Mouse (Mus musculus): Measurements from ENCODE around the gene Bbs12. TPM values are rescaled to one million over a fixed set of nuclear protein-coding genes. Genes with fewer than 3 reads are reported as not detected.

Bbs12 gene
- polyA plus RNA-seq, 1 experiment, result 2.1 TPM

- H3K36me3 ChIP-seq (ENCODE audit: control insufficient read depth, insufficient read depth), result no peaks in the 10 kb centered on the region
- no peak overlapping the region for H3K4me3 ChIP-seq
- no peaks in the 10 kb centered on the region for H3K27me3 ChIP-seq (ENCODE audit: control insufficient read depth, insufficient read depth, insufficient read length)
- no peak overlapping the region for H3ac ChIP-seq (ENCODE audit: control insufficient read depth, insufficient read length)
- no peak overlapping the region for H3K4me2 ChIP-seq (ENCODE audit: low read depth)
- TF ChIP-seq E2F4 (IDR thresholded peaks at IDR 0.05; ENCODE audit: insufficient read depth) (no peak), SRF (IDR thresholded peaks at IDR 0.05; ENCODE audit: control insufficient read depth, insufficient read length, low read depth) (no peak), POLR2AphosphoS2 (IDR thresholded peaks at IDR 0.05; ENCODE audit: insufficient read length, low read depth) (no peak), MAX (IDR thresholded peaks at IDR 0.05; ENCODE audit: low read depth) (no peak), TCF12 (IDR thresholded peaks at IDR 0.05; ENCODE audit: insufficient read depth, poor library complexity, severe bottlenecking) (no peak), TCF3 (IDR thresholded peaks at IDR 0.05; ENCODE audit: insufficient read length, low read depth) (no peak), POLR2A (IDR thresholded peaks at IDR 0.05; ENCODE audit: insufficient read length, low read depth) (no peak), REST (IDR thresholded peaks at IDR 0.05; ENCODE audit: insufficient read depth, insufficient read length) (no peak), MYOG (IDR thresholded peaks at IDR 0.05; ENCODE audit: control insufficient read depth in 1 of 3, insufficient read depth in 1 of 3, insufficient read length in 2 of 3, low read depth in 2 of 3) (no peak), CEBPB (IDR thresholded peaks at IDR 0.05; ENCODE audit: insufficient read depth, poor library complexity, severe bottlenecking) (no peak), USF1 (IDR thresholded peaks at IDR 0.05; ENCODE audit: low read depth) (no peak), MYOD1 (IDR thresholded peaks at IDR 0.05; ENCODE audit: control insufficient read depth in 1 of 3, insufficient read length in 2 of 3, low read depth in 2 of 3) (no peak)
- no peaks in the 10 kb centered on the region for H3K79me2 ChIP-seq (ENCODE audit: control insufficient read depth, insufficient read depth)
Observed at GRCm38 (mm10) chr3:37366381-37367053, 54.2 kb downstream of the Bbs12 start.

DNA sequence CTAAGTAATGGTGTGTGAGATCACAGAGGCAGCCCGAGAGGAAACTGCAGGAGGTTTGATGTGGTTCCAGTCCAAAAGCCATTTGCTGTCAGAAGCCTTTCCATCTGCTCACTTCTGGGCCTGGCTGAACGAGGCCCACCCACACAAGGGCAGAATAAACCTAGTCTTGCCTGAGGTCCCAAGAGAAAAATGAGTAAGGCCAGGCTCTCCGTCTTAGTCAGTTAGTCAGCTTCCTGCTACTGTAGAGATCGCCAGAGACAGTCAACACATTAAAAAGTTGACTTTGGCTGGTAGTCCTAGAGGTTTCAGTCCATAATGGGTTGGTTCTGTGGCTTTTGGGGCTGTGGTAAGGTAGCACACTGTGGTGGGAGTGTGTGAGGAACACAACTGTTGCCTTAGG lies 58.1 kb downstream of the Bbs12 start:
- H3ac ChIP-seq (ENCODE audit: control insufficient read depth, insufficient read length), result no peak overlapping the region
- H3K4me3 ChIP-seq, result no peak overlapping the region
- H3K79me2 ChIP-seq (ENCODE audit: control insufficient read depth, insufficient read depth), result no peaks in the 10 kb centered on the region
- H3K4me2 ChIP-seq (ENCODE audit: low read depth), result peak overlapping the region; percentile 45
- H3K36me3 ChIP-seq (ENCODE audit: control insufficient read depth, insufficient read depth), result no peaks in the 10 kb centered on the region
- H3K27me3 ChIP-seq (ENCODE audit: control insufficient read depth, insufficient read depth, insufficient read length), result no peaks in the 10 kb centered on the region
- TF ChIP-seq E2F4 (IDR thresholded peaks at IDR 0.05; ENCODE audit: insufficient read depth) (no peak), SRF (IDR thresholded peaks at IDR 0.05; ENCODE audit: control insufficient read depth, insufficient read length, low read depth) (no peak), REST (IDR thresholded peaks at IDR 0.05; ENCODE audit: insufficient read depth, insufficient read length) (no peak), TCF12 (IDR thresholded peaks at IDR 0.05; ENCODE audit: insufficient read depth, poor library complexity, severe bottlenecking) (no peak), CEBPB (IDR thresholded peaks at IDR 0.05; ENCODE audit: insufficient read depth, poor library complexity, severe bottlenecking) (no peak), MYOD1 (IDR thresholded peaks at IDR 0.05; ENCODE audit: control insufficient read depth in 1 of 3, insufficient read length in 2 of 3, low read depth in 2 of 3) (no peak), POLR2A (IDR thresholded peaks at IDR 0.05; ENCODE audit: insufficient read length, low read depth) (no peak)

Other genes starting within 250 kb of the Bbs12 start
- not detected for gene Adad1, start 249.0 kb upstream of the Bbs12 start, polyA plus RNA-seq (2012; fragmentation: generic; extraction: Trizol)
- gene Il2, start 186.6 kb upstream of the Bbs12 start, polyA plus RNA-seq (2012; fragmentation: generic; extraction: Trizol), result not detected
- not detected for gene Il21, start 79.9 kb upstream of the Bbs12 start, polyA plus RNA-seq (2012; fragmentation: generic; extraction: Trizol)
- 2.0 TPM for gene Cetn4, start 154 bp downstream of the Bbs12 start, polyA plus RNA-seq (2012; fragmentation: generic; extraction: Trizol)
- 0.65 TPM for gene Fgf2, start 35.8 kb downstream of the Bbs12 start, polyA plus RNA-seq (2012; fragmentation: generic; extraction: Trizol)
- gene Spata5, start 107.3 kb downstream of the Bbs12 start, polyA plus RNA-seq (2012; fragmentation: generic; extraction: Trizol), result 24.2 TPM
- 10.8 TPM for gene Nudt6, start 107.7 kb downstream of the Bbs12 start, polyA plus RNA-seq (2012; fragmentation: generic; extraction: Trizol)

Measured in myocyte (in vitro differentiated cells).